Mouse (Mus musculus) left cerebral cortex, adult 9 months (tissue): ENCODE data around the gene Gpr107.

Source experiments
- DNase-seq, 2 experiments: peaks; one replicate each; pipeline ENCODE4 v3.0.0; 2022; ENCODE audit warnings: low spot score in 2 of 2

The Gpr107 gene

DNA sequence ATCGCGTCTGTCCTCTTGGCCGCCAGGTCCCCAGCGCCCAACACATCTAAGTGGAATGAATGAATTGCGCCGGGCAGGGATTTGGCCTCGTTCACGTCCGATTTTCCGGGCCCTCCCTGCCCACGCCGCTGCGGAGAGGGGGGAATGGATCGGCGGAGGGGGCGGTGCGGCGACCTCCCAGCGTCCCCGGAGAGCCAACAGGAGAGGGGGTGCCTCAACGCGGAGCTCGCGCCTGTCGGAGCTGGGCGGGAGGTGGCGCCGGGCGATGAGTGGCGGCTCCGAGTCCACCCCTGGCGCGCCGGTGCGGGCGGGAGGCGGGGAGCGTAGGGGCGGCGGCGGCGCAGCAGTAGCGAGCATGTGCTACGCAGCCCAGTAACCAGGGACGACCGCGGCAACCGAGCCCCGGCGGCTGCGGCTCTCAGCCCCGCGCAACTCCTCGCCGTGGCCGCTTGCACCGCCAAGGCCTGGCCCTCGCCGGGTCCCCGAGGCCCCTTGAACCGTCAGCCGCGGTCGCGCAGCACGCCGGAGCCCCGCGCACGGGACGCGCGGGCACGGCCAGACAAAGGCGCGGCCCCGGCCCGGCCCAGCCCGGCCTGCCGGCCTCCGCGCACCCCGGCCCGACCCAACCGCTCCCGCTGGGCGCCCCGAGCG, 93.5 kb downstream of the Gpr107 start, which contains the start of gene Ncs1:
Ncs1 (plus strand) TSS at position 333 of the 651 bp plus-strand sequence.
- DNase-seq: peak in 1 of 2 experiments; percentile 85

DNA sequence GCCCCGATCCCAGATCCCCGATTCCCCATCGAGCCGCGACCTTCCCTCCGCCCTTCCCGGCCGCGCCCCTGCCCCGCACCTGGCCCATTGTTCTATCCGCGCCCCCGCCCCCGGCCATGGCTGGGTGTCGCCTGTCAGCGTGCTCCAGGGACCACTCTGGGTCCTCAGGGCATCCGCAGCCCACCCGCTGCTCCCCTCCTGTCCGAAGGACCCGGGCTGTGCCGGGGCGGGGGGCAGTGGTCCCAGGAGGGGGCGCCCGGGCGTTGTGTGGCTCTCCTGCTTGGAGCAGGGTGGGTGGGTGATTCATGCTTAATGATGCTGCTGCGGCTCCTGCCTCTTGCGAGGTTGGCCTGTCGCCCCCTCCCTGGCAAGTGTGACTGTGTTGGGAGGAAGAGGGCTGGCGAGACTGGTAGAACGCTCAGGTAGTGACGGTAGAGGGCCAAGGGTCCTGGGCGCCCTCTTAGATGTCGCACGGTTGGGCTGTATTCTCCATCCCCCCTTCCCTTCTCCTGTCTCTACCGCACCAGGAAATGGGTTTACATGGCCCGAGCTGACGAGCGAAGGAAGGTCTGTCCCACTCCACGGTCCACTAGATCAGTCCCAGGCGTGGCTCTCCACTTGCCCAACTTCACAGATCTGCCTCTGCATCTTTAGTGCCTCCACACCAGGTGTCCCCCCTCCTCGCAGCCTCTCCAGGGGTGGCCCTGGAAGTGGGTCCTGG, 94.3 kb downstream of the Gpr107 start:
- DNase-seq: no peak

DNA sequence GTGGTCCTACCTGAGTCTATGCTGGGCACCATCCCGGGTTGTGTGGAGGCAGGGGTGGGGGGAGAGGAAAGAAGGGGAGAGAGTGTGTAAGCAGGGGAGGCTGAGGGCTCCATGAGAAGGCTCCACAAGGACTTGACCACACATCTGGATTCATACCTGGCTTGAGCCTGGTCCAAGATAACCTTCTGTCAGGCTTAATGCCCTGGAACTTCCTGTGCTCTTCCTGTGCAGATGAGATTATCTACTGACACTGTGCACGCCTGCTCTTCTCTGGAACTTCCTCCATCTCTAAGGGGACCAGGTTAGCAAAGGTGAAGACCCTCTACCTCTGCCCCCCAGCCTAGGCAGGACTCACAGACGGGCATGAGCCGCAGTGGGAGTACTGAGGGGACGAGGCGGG, 96.7 kb downstream of the Gpr107 start:
- no peak for DNase-seq

DNA sequence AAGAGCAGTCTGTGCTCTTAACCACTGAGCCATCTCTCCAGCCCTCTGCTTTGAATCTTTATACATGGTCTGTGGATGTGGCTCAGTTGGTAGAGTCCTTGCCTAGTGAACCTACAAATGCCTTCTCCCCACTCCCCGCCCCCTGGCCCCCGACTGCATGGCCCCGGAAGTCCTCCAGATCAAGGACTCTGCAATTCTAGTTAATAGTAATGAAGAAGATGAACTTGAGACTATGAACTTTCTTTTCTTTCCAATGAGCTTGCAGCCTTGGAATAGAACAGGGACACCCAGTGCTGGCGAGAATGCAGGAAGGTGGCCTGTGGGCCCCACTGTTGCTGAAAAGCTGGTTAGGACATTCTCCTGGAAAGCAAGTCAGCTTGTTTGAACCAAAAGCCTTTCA, 100.1 kb downstream of the Gpr107 start:
- no peak for DNase-seq

DNA sequence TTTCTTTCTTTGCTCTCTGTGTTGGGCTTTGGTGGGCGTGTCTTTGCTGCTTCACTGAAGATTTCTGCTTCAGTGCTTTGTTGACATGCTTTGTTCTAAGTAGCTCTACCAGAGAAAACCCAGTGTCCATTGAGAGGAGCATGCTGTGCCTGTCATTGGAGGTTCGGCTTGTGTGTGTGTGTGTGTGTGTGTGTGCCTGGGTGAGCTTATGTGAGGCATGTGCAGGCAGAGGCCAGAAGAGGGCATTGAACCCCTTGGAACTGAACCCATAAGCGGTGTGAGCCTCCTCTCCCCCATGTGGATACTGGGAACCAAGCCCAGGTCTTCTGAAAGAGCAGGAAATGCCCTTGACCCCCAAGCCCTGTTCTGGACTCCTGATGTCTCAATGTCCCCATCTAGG, 101.3 kb downstream of the Gpr107 start:
- no peak for DNase-seq

DNA sequence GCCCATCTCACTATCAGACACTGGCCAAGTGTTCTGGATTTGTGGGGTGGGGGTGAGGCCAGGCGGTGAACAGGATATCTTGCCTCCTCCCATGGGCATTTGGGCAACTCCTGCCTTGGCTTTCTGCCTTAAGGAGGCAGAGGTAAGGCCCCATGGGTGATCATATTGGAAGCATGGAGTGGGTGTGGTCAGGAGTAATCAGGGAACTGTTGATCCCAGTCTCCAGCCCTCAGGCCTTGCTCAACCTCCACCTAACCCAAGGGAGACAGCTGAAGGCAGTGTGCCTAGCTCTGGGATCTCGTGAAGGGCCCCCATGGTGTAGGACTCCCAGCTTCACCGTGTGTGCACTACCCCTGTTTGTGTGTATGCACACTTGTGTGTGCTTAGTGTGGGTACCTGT, 102.7 kb downstream of the Gpr107 start:
- no peak for DNase-seq

DNA sequence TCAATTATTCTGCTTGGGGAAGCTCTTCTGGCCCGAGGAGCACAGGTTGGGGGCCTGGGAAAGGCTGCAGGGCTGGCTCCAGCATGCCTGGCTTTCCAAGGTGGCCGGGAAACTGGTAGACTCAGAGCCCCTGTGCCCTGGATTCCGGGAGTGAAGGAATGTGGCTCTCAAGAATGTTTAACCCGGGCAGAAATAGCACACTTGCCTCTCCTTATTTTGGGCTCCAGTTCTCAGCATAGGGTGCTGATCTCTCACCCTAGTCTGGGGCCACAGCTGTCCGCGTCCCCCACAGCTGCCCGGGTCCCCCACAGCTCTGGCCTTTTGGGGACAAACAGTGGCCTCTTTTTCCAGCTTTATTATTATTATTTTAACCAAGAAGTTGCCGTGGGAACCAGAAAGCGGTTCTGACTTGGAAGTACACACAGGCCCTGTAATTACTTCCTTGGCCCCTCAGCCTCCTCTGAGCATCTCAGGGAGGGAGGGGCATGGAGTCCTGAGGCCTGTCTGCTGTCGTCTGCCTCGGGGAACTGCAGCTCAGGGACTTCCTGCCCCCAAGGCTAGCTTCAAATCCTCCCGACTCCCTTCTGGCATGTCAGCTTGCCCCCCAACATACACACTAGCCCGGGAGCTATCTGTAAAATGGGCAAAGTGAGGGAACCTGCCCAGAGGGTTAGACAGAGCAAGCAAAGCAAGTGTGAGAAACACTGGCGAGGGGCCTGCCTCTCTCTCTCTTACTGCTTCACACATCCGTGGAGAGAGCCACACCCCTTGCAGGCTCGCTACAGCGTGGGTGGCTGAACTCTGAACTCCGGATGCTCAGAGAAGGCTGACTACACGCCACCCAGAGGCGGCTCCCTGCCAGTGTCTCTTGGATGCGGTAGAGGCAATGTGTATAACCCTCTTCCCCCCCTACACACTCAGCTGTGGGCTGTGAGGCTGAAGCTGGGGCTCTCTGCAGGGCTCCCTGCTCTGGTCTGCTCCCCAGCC, 104.1 kb downstream of the Gpr107 start:
- DNase-seq: peak in 1 of 2 experiments; percentile 78

DNA sequence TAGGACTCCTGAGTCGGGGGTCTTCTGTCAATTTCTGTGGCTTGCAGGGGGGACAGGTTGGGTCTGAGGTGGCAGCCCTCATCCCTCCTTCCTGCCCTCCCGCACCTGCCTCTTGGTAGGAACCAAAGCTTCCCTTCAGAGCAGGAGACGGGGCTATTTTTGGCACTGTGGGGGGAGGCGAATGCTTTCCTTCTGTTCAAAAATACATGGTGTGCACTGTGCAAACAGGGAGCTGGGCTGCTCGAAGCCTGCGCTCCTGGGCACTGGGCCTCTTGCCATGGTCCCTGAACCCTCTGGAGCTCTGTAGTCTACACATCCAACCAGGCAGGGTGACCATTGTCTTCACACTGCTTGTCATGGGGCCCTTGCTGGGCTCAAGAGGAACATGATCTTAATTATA, 105.0 kb downstream of the Gpr107 start:
- DNase-seq: peak in 1 of 2 experiments; percentile 83

DNA sequence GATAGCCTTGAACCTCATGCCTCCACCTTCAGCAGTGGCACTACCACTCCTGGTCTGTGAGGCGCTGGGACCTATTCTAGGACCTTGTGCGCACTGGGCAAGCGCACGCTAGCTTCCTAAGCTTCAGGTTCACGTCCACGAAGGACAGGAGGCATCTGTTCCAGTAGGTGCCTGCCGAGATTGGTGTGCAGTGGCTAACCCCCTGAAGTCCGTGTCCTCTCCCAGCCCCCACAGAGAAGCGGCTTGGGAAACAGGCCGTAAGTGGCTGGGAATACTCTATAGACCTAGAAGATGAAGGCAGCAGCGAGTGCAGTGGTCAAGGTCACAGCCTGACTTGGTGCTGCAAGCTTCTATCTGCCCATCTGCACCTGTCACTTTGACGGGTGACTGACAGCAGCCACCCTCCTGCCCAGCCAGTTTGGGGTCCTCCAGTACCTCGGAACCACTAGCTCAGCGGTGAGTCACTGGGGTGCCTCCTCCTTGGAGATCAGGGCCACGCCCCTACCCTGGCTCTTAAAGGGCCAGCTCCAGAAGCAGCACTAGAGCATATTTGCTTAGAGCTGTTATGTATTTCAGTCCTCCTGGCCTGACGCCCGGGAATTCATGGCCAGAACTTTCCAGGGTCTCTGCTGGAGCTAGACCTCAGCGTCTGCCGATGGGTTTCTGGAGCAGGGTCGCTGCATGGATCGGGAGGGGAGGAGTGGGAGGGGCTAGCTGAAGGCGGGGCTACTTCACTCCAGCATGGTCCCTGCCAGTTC, 106.7 kb downstream of the Gpr107 start:
- peak in 1 of 2 experiments; percentile 84 for DNase-seq

DNA sequence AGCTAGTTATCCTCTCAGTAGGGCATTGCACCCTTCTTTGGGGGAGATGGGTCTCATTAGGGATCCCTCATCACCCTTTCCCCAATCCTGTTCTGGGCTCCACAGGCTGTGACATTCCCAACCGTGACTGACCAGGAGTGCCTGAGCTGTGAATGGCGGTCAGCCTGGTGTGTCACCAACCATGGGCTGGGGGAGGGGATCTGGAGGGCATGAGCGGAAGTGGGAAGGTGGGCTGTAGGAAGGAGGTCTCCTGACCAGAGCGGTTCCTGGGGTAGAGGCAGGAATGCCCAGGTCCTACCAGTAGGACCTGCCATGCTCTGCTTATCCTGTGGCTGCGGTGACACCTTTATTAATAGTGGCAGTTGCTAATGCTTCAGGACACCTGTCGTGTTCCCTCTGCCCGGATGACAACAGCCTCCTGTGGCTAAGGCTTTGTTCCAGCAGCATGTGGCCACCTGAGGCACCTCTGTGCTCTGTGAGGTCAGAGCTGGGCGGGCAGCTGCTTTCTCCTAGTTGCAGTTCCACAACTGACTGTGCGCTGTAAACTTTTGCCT, 107.3 kb downstream of the Gpr107 start:
- no peak for DNase-seq

DNA sequence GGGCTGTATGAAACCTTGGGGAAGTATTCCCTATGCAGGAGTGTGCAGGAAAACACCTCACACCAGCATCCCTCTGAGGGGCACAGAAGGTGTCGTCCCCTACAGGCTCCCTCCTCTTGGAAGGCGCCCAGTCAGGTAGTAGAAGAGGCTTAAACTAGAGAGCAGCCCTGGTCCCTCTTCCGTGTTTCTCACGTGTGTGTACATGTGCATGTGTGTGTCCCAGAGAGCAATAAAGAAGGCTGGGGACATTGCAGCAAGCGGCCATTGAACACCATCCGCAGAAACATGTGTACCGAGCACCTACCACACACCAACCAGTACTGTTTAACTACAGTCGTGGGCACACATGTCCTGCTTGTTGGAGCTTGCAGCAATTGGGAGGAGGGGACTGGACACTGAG, 108.4 kb downstream of the Gpr107 start:
- no peak for DNase-seq

DNA sequence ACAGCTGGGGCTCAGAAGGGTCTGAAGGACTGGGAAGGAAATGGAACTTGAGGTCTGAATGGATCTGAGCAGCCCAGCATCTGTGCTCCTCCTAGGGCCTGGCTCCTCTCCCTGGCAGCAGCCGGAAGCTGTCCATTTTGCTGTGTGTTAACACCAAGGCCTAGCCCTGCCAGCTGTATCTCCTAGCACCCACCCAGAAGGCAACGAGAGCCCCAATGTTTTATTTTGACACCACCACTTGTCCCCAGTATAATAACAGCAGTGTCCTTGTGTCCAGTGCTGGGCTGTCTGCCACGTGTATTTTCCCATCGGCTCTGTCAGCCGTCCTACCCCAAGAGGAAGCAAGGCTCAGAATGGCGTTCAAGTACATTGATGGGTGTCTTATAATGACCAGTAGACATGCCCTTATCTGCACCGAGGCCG, 110.9 kb downstream of the Gpr107 start:
- peak in 1 of 2 experiments; percentile 66 for DNase-seq

DNA sequence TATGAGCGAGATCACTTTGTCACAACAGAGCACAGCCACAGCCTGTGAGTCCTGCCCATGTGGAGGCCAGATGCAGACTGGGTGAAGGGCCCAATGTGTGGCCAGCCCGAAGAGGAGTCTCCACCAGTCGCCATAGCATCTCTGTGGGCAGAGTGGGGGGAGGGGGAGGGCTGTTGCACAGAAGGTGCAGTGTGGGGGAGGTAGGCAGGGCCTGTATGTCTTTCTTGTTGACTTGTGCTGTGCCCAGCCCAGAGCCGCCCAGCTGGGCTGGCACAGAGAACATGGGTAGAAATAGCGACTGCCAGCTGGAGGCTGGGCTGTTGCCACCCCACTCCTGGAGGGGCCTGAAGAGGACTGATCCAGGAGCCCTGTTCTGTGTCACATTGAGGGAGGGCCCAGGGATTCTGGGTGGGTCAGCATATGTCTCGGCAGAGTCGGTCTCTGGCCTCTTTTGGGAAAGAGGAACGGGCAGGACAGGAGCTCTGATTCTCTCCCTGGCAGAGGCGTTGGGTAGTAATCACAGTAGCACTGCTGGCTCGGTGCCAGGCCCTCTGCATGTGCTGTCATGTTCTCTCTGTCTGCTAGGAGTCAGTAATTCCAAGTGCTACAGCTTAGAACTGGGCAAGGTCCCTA, 111.7 kb downstream of the Gpr107 start:
- DNase-seq: peak in 1 of 2 experiments; percentile 81

DNA sequence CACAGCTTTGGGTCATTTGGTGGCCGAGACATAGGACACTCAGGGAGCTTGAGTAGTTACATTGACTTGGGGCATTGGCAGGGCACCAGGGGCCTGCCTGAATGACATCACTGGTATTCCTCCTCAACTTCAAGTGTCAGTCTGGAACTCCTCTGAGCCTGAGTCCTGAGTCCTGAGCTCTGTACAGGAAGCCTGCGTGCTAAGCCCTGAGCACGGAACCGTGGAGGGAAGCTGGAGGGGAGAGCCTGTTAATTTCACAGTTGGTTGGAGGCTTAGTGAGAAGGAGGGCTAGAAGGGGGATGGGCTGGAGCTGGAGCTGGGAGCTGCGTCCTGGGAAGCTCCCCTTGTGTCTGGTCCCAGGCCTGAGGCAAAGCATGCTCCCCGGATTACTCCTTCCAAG, 115.3 kb downstream of the Gpr107 start:
- no peak for DNase-seq
